Mouse (Mus musculus): ENCODE data around the gene Ptpre.
"Not testable (repeated sequence)": the region's sequence is repeated elsewhere in the genome, so short reads cannot be mapped to it uniquely, and the experiment has no call there.

Ptpre gene

DNA sequence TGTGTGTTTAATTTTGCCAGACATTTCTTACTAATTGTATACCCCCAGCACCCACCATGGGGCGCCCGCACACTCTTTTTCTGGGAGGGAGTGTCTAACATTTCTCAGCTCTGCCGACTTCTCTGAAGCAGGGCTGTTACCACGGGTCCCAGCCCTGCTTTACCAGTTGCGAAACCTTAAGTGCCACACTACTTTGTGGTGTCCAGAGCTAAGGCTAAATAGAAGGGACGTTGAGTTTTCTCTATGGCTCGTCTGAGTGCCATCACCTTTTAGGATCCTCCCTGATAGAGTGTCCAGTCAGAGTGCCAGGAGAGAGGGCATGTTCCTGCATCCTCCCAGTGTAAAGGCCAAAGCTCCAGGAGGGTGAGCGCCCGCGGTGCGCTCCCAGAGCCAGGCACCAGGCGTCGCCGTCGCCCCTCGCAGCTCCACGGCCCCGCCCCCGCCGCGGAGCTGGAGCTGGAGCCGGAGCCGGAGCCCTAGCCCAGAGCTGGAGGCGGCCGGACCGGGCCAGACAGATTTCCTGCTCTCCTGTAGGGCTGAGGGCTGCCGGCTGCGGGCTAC lies at the start of gene Ptpre:
Gene Ptpre (plus strand): TSS at position 141 of the 561 bp plus-strand sequence.
- peak; percentile 85 for DNase-seq (ENCODE audit: low spot score)

DNA sequence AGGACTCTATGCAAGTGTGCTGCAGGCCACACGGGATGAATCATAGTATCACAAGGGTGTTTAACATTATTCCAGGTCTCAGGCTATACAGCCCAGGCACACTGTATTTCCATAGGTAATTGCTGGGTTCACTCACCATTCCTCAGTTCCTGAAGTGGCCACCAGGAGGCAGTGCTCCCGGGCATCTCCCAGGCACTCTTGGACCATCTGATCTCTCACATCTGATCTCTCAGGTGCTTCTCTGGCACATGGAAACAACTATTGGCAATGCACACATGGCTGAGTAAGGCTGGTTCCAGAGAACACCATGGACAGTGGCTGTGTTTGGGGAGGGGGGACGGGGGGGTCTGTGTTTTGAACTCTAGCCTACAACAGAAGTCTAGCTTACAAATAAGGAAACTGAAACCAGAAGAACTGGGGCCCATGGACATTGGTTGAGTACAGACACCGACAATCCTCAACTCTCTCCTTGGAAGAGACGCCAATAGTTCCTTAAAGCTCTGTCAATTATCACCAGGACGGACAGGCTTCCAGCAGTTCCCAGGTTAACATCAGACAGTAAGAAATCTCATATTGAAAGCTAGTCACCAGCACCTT lies 49.0 kb upstream of the Ptpre start:
- peak; percentile 49 for DNase-seq (ENCODE audit: low spot score)

DNA sequence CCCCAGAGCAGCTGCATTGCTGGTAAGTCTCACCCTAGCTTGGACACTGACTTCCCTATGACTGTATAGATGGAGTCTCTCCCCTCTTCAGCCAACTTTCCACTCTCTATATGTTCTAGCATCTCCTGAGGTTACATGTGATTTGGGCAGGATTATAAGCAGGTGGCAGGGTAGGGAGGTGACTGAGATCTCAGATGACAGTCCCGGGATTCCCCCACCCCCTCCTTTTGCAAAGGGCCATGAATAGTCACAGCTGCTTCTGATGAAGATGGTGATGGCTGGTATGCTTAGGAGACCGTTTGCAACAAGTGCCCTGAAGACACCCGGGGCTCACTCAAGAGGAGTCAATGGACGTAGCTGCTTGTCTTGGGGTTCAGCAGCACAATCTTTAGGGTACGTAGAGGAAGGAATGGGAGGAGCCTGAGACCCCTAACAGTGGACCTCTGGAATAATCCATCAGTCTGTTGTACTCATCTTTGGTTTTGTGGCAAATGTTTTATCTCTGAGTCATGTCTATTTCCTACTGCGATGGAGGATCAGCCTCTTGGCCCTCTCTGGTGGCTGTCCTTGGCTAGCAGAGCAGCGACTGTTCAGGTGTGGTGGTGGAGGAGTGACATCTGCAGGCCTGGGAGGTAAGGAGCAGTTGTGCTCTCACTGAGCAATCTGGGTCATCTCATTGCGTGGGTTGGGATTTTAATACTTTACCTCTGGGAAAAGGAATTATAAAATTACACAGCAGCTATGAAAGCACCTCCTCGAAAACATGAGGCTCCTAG lies 47.4 kb upstream of the Ptpre start:
- DNase-seq (ENCODE audit: low spot score), result no peak

DNA sequence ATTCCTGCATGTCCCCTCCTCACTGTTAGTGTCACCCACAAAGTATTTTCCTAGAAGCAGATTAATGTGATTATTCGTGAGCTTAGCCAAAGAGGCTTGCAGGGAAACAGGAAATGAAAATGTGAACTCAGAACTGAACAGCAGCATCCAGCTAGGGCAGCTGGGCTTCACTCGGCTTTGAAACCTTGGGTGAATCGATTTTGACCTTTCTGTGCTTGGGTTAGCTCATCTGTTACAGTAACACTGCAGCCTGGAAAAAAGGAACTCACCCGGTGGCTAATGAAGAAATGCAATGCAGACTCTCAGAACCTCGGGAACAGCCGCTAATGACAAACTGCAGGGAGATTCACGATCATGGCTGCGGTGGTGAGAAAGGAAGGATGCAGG lies 46.8 kb upstream of the Ptpre start:
- no peak for DNase-seq (ENCODE audit: low spot score)

DNA sequence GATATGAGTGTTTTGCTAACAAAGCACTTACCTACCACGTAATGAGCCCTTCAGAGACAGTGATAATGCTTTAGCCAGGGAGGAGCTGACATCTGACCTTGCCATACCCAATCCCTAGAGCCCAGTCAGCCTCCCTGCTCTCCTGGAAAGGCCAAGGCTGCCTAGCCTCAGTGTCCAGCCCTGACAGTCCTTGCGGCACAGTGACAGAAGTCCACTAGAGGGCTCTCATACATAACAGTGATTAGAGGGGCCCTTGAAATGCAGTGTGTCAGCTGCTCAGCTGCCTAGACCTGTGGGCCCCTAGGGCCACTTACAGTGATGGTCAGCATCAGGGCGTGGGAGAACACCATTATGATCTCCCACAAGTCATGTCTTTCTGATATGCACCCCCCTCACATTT lies 42.0 kb upstream of the Ptpre start:
- DNase-seq (ENCODE audit: low spot score), result peak; percentile 51

DNA sequence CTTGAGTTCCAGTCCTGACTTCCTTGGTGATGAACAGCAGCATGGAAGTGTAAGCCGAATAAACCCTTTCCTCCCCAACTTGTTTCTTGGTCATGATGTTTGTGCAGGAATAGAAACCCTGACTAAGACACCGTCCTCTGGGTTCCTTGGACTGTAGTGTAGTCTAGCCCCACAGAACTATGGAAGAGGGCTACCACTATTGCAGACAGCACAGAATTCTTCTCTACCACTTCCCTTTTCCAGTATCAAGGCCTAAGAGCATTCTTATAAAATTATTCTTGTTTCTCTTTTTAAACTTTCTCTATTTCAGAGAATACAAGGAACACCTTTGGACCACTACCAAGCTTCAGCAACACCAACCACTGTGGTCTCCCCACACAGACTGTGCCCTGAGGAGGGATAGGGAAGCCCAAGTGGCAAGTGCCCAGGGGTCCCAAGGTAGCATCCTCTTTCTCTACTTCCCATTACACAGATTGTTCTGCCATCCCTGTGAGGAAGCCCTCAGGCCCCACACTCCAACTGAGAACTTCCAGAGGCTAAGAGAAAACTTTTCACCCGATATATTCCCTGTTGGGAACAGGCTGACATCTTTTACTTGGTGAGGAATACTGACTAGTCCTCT lies 38.6 kb upstream of the Ptpre start:
- no peak for DNase-seq (ENCODE audit: low spot score)

DNA sequence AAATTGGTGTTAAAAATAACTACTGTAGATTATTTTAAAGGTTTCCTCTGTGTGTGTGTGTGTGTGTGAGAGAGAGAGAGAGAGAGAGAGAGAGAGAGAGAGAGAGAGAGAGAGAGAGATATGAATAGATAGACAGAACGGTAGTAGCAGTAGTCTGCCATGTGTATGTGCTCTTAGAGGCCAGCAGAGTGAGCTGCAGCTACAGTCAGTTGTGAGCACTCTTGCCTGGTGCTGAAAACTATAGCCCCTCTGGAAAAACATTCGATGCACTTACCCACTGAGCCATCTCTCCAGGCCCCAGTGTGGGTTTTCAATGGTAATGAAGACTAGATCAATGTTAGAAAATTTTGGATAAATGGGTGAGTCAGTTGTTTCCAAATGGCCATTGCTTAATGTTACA lies 37.9 kb upstream of the Ptpre start:
- no peak for DNase-seq (ENCODE audit: low spot score)

DNA sequence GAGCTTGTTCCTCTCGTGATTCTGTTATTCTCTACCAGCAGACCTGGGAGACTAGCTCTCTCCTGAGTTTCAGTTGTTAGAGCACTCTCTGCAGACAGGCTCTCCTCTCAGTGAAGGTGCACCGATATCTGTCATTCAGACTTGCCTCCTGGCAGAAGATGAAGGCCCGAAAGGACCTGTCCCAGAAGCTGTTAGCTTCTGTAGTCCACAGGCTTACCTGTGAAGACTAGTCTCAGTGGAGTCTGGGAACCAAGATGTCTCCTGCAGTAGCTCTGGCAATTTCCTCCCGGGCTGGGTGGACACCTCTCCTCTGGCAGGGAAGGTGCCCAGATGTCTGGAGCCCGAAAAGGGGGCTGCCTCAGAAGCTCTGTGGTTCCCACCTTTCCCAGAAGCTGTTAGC lies 30.8 kb upstream of the Ptpre start:
- not testable (repeated sequence) for DNase-seq (ENCODE audit: low spot score)

DNA sequence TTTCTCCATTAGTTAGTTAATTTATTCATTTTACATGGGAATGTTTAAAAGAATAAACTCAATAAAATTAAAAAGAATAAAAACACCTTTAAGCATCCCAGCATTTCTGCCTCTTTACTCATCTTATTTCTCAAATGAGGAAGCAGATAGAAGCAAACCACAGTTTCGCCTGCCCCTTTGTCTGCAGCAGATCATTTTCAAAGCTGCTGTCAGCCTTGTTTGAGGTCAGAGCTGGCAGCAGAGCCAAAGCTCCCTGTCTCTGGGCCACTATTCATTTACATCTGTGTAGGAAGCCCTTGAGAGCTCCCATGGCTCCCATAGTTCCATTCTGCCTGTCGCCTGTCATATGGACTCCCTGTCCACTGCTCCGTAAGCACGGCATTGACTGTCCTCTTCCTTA lies 28.7 kb upstream of the Ptpre start:
- no peak for DNase-seq (ENCODE audit: low spot score)

DNA sequence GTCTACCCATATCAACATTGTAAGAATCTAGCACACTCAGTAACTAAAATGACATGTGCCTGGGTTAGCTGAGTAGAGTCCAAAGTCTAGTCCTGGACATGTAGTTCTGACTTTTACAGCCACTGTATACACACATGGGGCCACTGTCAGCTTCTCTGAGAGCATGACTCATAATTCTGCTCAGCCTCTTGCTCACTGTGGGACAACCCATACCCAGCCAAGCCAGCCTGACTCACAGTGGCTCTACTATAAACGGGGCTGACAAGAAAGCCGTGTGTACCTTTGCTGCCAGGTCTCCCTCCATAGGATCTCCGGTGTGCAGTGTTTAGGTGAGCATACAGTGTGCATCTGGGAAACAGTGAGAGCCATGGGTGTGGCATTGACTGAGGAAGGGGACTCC lies 28.0 kb upstream of the Ptpre start:
- DNase-seq (ENCODE audit: low spot score), result no peak

DNA sequence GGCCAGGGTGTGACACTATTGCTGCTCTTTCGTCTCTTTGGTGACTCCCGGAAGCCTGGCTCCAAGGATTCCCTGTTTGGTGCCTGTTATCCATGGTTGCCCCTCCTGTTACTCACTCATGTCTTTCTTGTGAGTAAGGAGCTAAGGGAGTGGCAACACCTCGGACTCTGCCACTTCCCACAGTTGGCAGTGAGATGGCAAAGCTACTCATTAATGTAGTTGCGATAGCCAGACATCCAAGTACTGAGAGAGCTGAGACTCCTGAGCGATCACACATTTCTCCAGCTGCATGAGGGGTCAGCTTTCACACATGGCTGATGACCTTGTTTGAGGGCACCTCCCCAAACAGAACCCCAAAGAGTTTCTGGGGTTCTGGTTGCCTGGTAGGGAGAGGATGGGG lies 26.9 kb upstream of the Ptpre start:
- no peak for DNase-seq (ENCODE audit: low spot score)

DNA sequence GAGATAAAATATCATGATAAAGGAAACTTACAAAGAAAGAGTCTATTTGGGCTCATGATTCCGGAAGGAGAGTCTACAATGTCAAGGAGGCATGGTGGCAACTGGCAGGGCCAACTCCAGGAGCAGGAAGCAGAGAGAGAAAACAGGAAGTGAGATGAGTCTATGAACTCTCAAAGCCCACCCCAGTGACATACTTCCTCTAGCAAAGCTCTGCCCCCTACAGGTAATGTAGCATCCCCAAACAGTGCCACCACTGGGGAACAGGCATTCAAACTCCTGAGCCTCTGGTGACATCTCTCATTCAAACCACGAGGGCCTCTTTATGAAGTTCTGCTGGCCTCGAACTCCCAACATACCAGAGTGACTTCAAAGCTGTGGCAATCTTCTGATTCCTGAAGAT lies 25.6 kb upstream of the Ptpre start:
- no peak for DNase-seq (ENCODE audit: low spot score)

DNA sequence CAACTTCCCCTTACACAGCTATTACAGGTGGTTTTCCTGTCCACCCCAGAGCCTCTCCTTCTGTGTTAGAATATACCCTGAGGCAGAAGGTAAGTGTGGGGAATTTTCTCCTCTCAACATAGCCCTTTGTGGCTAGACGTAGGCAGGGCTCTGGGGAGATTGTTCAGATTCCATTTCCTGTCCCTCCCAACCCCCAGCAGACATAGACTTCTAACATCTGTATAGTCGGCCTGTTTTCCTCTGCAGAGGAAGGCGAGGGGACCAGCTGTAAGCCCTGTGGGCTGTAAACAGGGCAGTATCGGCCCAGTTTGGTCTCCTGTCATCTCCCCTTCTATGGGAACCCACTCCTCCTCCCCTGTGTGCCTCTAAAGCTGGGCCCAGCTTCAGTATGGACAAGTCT lies 20.1 kb upstream of the Ptpre start:
- DNase-seq (ENCODE audit: low spot score), result no peak

DNA sequence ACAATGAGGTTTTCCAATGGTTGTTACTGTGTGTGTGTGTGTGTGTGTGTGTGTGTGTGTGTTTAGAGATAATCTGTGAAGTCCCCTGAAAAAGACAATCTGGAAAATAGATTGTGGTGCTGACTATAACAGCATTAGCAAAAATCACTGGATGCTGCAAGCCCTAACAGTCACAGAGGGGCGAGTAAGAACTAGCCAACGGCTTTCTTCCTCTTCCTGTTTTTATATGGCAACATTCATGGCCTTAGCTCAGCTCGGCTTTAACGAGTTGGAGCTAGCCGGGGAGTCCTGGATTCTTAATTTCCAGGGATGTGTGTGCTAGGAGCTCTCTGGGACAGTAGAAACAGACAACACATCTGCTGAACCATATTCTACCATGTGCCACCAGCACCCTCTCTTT lies 17.0 kb upstream of the Ptpre start:
- no peak for DNase-seq (ENCODE audit: low spot score)

DNA sequence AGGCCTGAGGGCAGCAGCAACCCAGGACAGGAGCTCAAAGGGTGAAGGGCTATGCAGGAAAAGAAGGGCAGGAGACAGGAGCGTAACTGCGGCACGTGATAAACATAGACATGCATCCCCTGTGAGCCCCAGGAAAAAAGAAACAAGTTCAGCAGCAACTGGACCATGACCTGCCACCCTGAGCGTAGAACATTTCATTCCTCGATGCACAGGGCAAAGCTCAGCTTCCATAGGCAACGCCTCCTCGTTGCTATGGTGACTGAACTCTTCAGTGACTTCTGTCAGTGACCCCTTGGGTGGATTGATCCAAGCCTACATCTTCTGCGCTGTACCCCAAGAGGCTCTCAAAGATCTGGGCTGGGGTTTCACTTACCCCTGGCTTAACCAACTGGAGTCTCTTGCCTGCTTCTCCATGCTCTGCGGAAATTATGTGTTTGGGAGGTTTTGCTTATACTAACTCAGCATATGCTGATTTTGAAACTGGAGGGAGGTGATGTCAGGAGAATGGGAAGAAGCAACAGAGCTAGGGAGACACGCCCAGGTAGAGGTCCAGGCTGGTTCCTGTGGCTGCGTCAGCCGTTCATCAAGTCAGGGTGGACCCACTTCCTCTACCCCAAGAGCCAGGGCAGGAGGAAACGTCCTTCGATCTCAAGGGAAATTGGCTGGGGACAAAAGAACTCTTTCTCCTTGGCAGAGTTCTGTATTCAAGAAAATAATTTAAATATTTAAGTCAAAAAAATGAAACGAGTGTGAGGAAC lies 15.3 kb upstream of the Ptpre start:
- DNase-seq (ENCODE audit: low spot score), result no peak

DNA sequence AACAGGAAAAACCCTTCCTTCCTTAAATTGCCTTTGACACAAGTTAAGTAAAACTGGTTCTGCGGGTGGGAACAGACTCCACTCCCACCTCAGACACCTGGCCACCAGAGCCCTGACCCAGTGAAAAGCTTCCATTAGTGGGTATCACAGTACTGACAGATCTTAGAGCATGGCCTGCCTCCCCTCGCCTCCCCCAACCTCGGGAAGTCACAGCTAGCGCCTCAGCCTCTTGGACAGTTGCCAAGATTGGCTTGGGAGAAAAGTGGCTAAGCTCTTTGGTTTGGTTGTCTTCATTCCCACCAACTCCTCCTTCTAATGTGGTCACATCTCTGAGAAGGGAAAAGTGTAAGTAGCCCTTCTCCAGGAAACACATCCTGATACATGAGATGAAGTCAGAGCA lies 13.3 kb upstream of the Ptpre start:
- DNase-seq (ENCODE audit: low spot score), result no peak

DNA sequence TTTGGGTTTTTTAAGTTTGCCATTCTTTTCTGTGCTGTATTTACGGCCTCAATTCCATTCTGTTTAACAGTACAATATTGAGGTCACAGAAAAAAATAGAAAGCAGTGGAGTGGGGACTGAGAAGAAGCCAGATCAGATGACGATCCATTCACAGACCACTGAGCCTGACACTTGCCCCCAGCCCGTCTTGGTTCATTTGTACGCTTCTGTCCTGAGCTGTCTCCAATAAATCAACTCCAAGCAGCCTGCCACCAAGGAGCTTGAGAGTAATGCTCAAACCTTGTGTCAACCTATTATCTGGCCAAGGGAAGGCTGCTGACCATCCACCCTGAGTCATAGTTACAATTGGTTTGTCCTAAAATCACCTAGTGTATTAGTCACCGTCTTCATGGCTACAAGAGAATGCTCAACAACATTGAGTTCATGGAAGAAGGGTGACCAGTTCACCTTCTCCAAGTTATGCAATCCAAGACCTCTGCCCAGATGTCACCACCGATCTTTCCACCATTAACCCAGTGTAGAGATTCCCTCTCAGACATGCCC lies 12.8 kb upstream of the Ptpre start:
- DNase-seq (ENCODE audit: low spot score), result no peak

DNA sequence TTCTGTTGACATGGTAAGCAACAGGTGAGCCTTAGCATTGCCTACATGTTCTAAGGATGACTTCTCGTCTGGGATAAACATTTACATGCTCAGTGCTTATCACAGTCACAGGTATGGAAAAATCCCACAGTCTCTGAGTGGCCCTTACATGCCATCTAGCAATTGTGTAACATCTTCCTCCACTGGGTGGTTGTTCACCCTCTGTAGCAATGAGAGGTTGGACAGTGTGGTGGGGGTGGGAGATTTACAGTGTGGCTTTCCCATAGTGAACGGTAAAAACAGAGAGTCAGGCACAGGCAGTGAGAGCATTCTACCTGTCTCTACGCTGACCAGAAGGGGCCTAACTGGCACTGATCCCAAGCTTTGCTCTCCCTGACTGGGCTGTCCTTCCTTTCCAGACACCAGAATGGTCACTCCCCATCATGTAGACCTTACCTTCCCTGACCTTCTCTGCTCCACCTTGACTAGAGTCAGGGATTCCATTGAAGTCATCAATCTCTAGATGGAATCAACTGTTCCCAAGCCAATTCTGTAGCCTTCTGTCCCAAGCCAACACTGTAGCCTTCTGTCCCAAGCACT lies 10.6 kb upstream of the Ptpre start:
- no peak for DNase-seq (ENCODE audit: low spot score)

DNA sequence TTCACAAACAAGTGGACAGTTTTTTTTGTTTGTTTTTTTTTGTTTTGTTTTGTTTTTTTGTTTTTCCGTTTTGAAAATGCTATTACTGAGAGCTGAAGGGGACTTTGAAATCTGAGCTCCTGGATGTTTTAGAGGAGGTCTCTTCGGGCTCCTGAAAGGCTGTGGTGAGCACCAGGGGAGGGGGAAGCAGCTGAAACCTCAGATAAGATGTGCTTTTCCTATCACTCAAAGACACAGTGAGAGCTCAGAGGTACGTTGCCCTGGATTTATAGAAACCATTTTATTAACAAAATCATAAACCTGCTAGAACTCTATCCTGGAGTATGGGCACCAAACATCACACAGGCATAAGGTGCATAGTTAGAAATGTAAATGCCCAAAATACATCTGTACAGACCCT lies 10.1 kb upstream of the Ptpre start:
- no peak for DNase-seq (ENCODE audit: low spot score)

DNA sequence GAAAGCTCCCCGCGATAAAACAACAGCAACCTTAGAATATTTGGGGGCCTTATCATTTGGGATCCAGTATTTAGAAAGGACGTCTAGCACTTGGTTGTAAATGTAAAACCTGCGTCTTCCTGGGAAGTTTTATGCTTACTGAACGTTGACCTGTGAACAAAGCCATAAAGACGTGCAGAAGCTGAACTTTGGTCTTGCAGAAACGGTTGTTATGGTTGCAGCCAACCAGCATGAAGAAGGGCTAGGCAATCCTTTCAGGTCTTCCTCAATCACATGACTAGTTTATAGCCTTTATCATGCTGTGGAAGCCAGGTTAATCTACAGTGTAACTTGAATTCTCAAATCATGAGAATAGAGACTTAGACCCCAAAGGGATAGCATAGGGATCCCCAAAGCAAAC lies 8.8 kb upstream of the Ptpre start, which contains the start of gene Clrn3:
Gene Clrn3 (minus strand): TSS at position 140 of the 400 bp plus-strand sequence.
- no peak for DNase-seq (ENCODE audit: low spot score)

DNA sequence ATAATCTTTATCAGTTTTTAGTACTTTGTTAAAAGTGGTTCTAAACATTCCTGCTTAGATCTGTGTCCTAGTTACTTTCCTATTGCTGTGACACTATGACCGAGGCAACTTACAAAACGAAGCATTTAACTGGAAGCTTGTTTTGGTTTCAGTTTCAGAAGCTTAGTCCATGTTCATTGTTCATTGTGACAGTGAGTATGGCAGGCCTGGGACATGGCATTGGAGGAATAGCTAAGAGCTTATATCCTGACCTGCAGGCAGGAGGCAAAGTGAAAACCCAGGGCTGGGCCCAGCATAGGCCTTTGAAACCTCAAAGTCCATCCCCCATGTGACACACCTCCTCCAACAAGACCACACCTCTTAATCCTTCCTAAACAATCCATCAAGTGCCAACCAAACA lies 8.2 kb upstream of the Ptpre start:
- no peak for DNase-seq (ENCODE audit: low spot score)
